Mouse (Mus musculus) right cerebral cortex, adult 2 months (tissue): ENCODE results near the gene Psmd6.

Experiments used
- DNase-seq, 2 experiments: peaks; one replicate each; pipeline ENCODE4 v3.0.0; 2021 to 2022; ENCODE audit warnings: low spot score in 2 of 2

The Psmd6 gene

GRCm38 (mm10) chr14:14120230-14121096, at the start of gene Psmd6:
Gene Psmd6, minus strand, starts transcription at chr14:14120984.
- peak; percentile 89 to 92 for DNase-seq

GRCm38 (mm10) chr14:14110710-14111109, 10.1 kb downstream of the Psmd6 start:
- peak in 1 of 2 experiments; percentile 31 for DNase-seq

GRCm38 (mm10) chr14:14104930-14105318, 15.9 kb downstream of the Psmd6 start:
- DNase-seq: no peak

GRCm38 (mm10) chr14:14104213-14104929, 16.4 kb downstream of the Psmd6 start:
- no peak for DNase-seq

GRCm38 (mm10) chr14:14101296-14101695, 19.5 kb downstream of the Psmd6 start:
- DNase-seq: no peak

- DNase-seq: no peak
Observed at GRCm38 (mm10) chr14:14100773-14101280, 20.0 kb downstream of the Psmd6 start.

- peak; percentile 92 to 94 for DNase-seq
Observed at GRCm38 (mm10) chr14:14098330-14098980, 22.3 kb downstream of the Psmd6 start.

- no peak for DNase-seq
Observed at GRCm38 (mm10) chr14:14090571-14090970, 30.2 kb downstream of the Psmd6 start.

- DNase-seq: no peak
Observed at GRCm38 (mm10) chr14:14088016-14088791, 32.6 kb downstream of the Psmd6 start.

GRCm38 (mm10) chr14:14087348-14087747, 33.4 kb downstream of the Psmd6 start:
- DNase-seq: no peak

GRCm38 (mm10) chr14:14086711-14087263, 34.0 kb downstream of the Psmd6 start:
- DNase-seq: no peak

GRCm38 (mm10) chr14:14083811-14084210, 37.0 kb downstream of the Psmd6 start:
- no peak for DNase-seq

GRCm38 (mm10) chr14:14080604-14081194, 40.1 kb downstream of the Psmd6 start:
- DNase-seq: no peak

- no peak for DNase-seq
Observed at GRCm38 (mm10) chr14:14071456-14071855, 49.3 kb downstream of the Psmd6 start.

- no peak for DNase-seq
Observed at GRCm38 (mm10) chr14:14070541-14071315, 50.1 kb downstream of the Psmd6 start.

- no peak for DNase-seq
Observed at GRCm38 (mm10) chr14:14068553-14068952, 52.2 kb downstream of the Psmd6 start.

- no peak for DNase-seq
Observed at GRCm38 (mm10) chr14:14067648-14068472, 52.9 kb downstream of the Psmd6 start.

- DNase-seq: no peak
Observed at GRCm38 (mm10) chr14:14066241-14066640, 54.5 kb downstream of the Psmd6 start.

- no peak for DNase-seq
Observed at GRCm38 (mm10) chr14:14065142-14065498, 55.7 kb downstream of the Psmd6 start.
